Mouse (Mus musculus): ENCODE measurements around the gene Il27ra. TPM values are rescaled to one million over a fixed set of nuclear protein-coding genes. Genes with fewer than 3 reads are reported as not detected.
A peak's percentile ranks its signal among the peaks of the same experiment; 100 is the strongest.
"Not testable (repeated sequence)": the region's sequence is repeated elsewhere in the genome, so short reads cannot be mapped to it uniquely, and the experiment has no call there.

The Il27ra gene
- polyA plus RNA-seq, 1 experiment = 0.33 TPM

DNA sequence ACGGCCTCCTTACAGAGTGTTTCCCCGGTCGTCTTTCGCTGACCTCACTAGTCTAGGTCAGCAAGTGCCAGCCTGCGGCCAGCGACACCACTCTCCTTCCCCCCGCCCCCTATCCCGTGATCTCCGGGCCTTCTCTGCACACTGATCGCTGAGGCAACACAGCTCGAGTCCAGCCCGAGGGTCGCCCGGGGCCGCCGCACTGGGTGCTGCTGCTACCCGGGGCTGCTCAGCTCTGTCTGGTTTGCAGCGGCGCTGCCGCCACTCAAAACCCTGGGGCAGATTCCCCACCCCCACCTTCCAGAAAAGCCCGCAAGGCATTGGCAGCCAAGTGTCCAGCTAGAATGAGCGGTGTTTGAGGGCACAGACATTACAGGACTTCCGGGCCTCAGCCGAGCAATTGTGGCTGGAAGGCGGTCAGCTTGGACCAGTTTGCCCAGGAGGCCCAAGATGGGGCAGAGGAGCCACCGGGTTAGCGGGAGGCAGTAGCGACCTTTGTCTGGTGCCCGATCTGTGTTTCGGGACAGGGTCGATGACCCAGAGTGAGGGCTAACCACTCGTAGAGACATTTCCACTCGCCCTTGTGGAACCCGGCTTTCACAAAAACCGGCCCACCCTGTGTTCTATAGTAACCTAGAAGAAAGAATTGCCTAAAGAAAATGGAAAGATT is 29.8 kb downstream of the Il27ra start:
- no peak overlapping the region for H3K4me3 ChIP-seq (ENCODE audit: insufficient read depth, low read length)

DNA sequence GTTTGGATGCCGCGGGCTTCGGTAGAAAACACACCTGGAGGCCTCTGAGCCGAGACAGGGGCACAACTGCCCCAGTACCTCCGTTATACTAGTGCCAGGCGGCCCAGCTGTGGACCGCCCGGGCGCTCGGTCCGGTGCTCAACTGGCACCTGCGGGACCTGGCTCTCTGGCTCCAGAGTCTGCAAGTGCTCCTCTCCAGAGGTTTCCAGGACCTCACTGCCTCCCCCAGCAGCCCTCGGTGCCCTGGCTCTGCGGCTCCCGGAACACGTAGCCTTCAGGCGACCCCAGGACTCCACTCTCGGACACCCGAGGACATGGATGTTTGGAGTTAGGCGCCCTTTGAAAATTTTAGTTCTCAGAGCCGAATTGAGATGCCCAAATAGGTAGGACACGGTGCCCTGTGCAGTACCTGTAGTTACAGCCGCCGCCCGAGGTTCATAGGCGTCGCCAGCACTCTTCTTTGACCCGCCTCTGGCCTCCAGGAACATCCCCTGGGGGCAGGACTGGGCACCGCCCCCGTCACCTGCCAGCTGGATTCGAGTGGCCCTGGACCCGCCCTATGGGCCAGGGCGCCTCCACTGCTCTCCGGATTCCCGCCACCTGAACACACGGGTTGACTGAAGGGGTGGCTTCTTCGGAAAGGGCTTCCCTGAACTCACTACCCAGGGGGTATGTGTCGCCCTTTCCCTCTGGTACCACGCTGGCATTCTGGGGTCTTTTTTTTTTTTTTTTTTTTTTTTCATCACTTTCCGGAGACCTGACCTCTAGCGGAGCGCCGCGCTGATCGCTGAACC is 30.5 kb downstream of the Il27ra start, which contains the start of gene 2210011C24Rik:
TSS of gene 2210011C24Rik (minus strand) at position 467 of the 794 bp plus-strand sequence.
- H3K4me3 ChIP-seq (ENCODE audit: insufficient read depth, low read length) = peak within 1 kb of the TSS; percentile 17; the same call in 1 of the 2 replicates
- no peaks in the 10 kb centered on the region; the same call in 1 of the 2 replicates for H3K4me1 ChIP-seq (ENCODE audit: control insufficient read depth, insufficient read depth, low read length)
- TF ChIP-seq CTCF (IDR thresholded peaks at IDR 0.05; ENCODE audit: extremely low read depth, insufficient read depth, low read length) (no peak), POLR2A (IDR thresholded peaks at IDR 0.05; ENCODE audit: extremely low read depth, insufficient read depth, low read length) (no peak)
- H3K27ac ChIP-seq (ENCODE audit: insufficient read depth, low read length) = no peak within 1 kb of the TSS

More for the DNA sequence above, 29.8 kb downstream of the Il27ra start:
- TF ChIP-seq CTCF (IDR thresholded peaks at IDR 0.05; ENCODE audit: extremely low read depth, insufficient read depth, low read length) = no peak
- Histone ChIP-seq H3K4me1 (ENCODE audit: control insufficient read depth, insufficient read depth, low read length) (no peaks in the 10 kb centered on the region; the same call in 1 of the 2 replicates), H3K27ac (ENCODE audit: insufficient read depth, low read length) (no peak overlapping the region)

- Histone ChIP-seq H3K4me1 (ENCODE audit: control insufficient read depth, insufficient read depth, low read length) (no peaks in the 10 kb centered on the region; the same call in 1 of the 2 replicates), H3K27ac (ENCODE audit: insufficient read depth, low read length) (no peak overlapping the region), H3K4me3 (ENCODE audit: insufficient read depth, low read length) (peak overlapping the region; percentile 17; the same call in 1 of the 2 replicates)
- TF ChIP-seq POLR2A (IDR thresholded peaks at IDR 0.05; ENCODE audit: extremely low read depth, insufficient read depth, low read length) (no peak), CTCF (IDR thresholded peaks at IDR 0.05; ENCODE audit: extremely low read depth, insufficient read depth, low read length) (peak; percentile 21; the same call in 1 of the 2 replicates)
Observed at GRCm38 (mm10) chr8:84010625-84011611, 31.5 kb downstream of the Il27ra start.

DNA sequence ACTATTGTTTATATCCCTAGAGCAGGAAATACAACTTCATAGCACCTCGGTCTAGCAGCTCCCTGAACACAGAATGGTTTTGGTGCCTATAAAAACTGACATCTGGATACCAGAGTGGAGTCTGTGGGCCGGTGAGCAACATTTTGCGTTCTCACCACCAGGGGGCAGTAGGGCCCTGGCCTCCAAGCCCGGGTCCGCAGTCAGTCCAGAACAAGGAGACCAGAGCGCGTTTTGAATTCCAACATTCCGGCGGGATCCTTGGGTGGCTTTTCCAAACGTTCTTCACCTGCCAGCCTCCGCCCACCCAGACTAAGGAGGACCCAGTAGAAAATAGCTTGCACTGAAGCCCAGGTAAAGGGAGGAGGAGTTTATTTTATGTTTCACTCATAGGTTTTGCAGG is 32.5 kb downstream of the Il27ra start:
- no peaks in the 10 kb centered on the region; the same call in 1 of the 2 replicates for H3K4me1 ChIP-seq (ENCODE audit: control insufficient read depth, insufficient read depth, low read length)
- no peak overlapping the region for H3K4me3 ChIP-seq (ENCODE audit: insufficient read depth, low read length)
- TF ChIP-seq CTCF (IDR thresholded peaks at IDR 0.05; ENCODE audit: extremely low read depth, insufficient read depth, low read length) (peak; percentile 83), POLR2A (IDR thresholded peaks at IDR 0.05; ENCODE audit: extremely low read depth, insufficient read depth, low read length) (no peak)
- no peak overlapping the region for H3K27ac ChIP-seq (ENCODE audit: insufficient read depth, low read length)

DNA sequence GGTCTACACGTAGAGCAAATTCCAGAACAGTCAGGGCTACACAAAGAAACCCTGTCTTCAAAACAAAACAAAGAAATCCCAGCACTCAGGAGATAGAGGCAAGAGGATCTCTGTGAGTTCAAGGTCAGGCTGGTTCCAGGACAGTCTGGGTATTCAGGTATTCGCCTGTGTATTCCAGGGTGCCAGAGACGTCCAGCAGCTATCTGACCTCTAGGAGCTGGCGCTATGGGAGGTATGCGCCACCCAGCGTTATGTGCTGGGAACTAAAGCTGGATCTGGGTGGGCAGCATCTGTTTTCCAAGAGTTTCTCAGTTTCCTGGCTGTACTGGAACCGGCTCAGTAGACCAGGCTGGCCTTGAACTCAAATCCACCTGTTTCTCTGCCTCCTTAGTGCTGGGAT is 34.0 kb downstream of the Il27ra start:
- Histone ChIP-seq H3K27ac (ENCODE audit: insufficient read depth, low read length) (no peak overlapping the region), H3K4me1 (ENCODE audit: control insufficient read depth, insufficient read depth, low read length) (peaks cover 5% of the 10 kb centered on the region), H3K4me3 (ENCODE audit: insufficient read depth, low read length) (no peak overlapping the region)
- no peak for TF ChIP-seq POLR2A (IDR thresholded peaks at IDR 0.05; ENCODE audit: extremely low read depth, insufficient read depth, low read length)
- peak; percentile 22; the same call in 1 of the 2 replicates for TF ChIP-seq CTCF (IDR thresholded peaks at IDR 0.05; ENCODE audit: extremely low read depth, insufficient read depth, low read length)

DNA sequence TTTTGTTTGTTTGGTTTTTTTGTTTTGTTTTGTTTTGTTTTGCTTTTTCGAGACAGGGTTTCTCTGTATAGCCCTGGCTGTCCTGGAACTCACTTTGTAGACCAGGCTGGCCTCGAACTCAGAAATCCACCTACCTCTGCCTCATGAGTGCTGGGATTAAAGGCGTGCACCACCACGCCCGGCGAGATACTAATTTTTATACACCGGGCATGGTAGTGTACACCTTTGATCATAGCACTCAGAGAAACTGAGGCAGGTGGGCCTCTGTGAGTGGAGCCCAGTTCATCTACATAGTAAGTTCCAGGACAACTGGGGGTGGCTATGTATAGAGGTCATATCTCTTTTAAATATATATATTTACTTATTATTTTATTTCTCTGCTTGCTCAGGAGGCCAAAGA is 36.9 kb downstream of the Il27ra start:
- H3K4me3 ChIP-seq (ENCODE audit: insufficient read depth, low read length); H3K27ac ChIP-seq (ENCODE audit: insufficient read depth, low read length); H3K4me1 ChIP-seq (ENCODE audit: control insufficient read depth, insufficient read depth, low read length): not testable (repeated sequence)

DNA sequence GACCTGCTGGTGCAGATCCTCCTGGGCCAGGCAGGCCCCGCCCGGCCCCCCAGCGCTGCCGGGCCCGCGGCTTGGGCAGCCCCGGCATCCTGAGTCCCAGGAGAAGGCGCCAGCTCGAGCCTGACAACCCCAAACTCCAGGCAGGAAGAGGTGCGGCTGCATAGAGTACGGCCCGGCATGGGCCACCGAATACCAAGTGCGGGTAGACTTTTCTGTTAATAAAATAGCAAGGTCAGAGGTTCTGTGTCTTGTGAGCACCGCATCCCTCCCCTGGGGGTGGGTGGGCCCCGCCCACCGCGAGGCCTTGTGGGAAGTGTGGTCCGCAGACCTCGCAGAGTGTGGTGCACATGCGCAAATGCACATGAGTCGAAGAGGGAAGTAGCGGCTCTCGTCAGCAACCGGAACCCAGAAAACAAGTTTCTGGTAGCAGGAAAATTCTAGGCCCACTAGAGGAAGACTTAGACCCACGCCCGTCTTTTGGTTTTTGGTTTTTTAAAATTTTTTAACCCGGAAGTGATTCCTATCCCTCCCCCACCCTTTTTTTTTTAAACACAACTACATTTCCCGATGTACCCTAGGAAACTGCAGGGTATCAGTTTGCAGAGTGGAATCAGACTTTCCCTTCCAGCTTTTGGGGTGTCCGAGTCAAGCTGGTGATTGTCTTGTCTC is 37.7 kb downstream of the Il27ra start:
- TF ChIP-seq POLR2A (IDR thresholded peaks at IDR 0.05; ENCODE audit: extremely low read depth, insufficient read depth, low read length) = peak; percentile 74
- TF ChIP-seq CTCF (IDR thresholded peaks at IDR 0.05; ENCODE audit: extremely low read depth, insufficient read depth, low read length) = no peak
- peak overlapping the region; percentile 67 for H3K4me3 ChIP-seq (ENCODE audit: insufficient read depth, low read length)
- peaks cover 5% of the 10 kb centered on the region for H3K4me1 ChIP-seq (ENCODE audit: control insufficient read depth, insufficient read depth, low read length)
- peak overlapping the region; percentile 52 for H3K27ac ChIP-seq (ENCODE audit: insufficient read depth, low read length)

DNA sequence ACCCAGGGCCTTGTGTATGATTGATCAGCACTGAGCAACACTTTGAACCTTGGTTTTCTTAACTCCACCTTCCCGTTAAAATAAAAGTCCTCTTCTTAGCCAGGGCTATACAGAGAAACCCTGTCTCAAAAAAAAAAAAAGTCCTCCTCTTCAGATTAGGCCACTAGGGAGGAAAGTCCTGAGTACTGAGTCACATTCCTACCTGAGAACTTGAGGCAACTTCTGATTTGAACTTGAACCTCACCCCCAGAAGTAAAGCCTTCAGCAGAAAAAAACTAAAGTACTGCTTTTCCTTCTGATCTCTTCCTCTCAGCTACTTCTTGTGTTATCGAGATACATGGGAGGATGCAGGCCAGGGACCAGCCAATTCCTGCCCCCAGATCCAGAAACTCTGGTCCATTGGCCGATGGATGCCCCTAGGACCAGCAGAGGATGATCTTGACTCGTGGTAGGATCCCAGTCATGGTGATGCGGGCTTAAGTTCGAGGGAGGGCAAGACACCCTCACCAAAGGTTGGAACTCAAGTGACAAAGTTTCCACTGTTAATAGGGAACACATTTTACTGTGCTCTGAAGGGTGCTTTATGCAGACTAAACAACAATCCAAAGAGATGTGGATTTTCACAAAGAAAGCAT is 38.7 kb downstream of the Il27ra start:
- Histone ChIP-seq H3K4me1 (ENCODE audit: control insufficient read depth, insufficient read depth, low read length) (peaks cover 5% of the 10 kb centered on the region), H3K4me3 (ENCODE audit: insufficient read depth, low read length) (peak overlapping the region; percentile 67; the same call in 1 of the 2 replicates), H3K27ac (ENCODE audit: insufficient read depth, low read length) (no peak overlapping the region)
- TF ChIP-seq POLR2A (IDR thresholded peaks at IDR 0.05; ENCODE audit: extremely low read depth, insufficient read depth, low read length) = no peak
- TF ChIP-seq CTCF (IDR thresholded peaks at IDR 0.05; ENCODE audit: extremely low read depth, insufficient read depth, low read length) = no peak
